Mouse (Mus musculus): ENCODE data around the gene Ficd. TPM values are rescaled to one million over a fixed set of nuclear protein-coding genes. Genes with fewer than 3 reads are reported as not detected.
A peak's percentile ranks its signal among the peaks of the same experiment; 100 is the strongest.

The Ficd gene
- polyA plus RNA-seq, 1 experiment from 2014 or later = 5.8 TPM

DNA sequence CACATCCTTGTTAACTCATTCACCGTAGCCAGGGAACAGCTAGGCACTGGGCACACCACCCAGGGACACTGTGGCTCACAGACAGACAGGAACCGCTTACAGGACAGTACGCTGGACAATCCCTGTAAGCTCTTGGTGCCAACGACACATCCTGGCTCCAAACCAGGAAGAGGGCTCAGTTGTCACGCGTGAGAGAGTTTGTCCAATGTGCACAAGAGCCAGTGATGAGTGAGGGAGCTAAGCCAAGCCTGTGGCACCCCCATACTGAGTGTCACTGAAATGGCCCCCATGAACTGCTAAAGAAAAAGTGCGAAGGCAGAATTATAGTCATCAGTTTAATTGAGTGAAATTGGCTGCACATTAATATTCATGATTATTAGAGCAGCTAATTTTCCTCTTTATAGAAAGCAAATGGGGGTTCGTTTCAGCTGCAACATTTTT lies 16.4 kb upstream of the Ficd start:
- WGBS = 53% methylated on average over 8 of the region's 8 CpGs
- no peaks in the 10 kb centered on the region for H3K9me3 ChIP-seq (replicated peaks)
- H3K4me2 ChIP-seq = no peak overlapping the region
- H3K4me1 ChIP-seq = peaks cover 44% of the 10 kb centered on the region
- no peak overlapping the region for H3K4me3 ChIP-seq
- no peak overlapping the region for H3K9ac ChIP-seq
- H3K36me3 ChIP-seq (ENCODE audit: poor library complexity, severe bottlenecking) = no peaks in the 10 kb centered on the region
- H3K27ac ChIP-seq = peak overlapping the region; percentile 94
- peak; percentile 52 for ATAC-seq
- H3K27me3 ChIP-seq = no peaks in the 10 kb centered on the region

- no peak overlapping the region for H3K4me3 ChIP-seq
- 89% methylated on average over 10 of the region's 10 CpGs for WGBS
- H3K27me3 ChIP-seq = no peaks in the 10 kb centered on the region
- H3K9ac ChIP-seq = no peak overlapping the region
- H3K27ac ChIP-seq = no peak overlapping the region
- H3K9me3 ChIP-seq (replicated peaks) = no peaks in the 10 kb centered on the region
- H3K4me2 ChIP-seq = no peak overlapping the region
- no peaks in the 10 kb centered on the region for H3K36me3 ChIP-seq (ENCODE audit: poor library complexity, severe bottlenecking)
- ATAC-seq = no peak
- peaks cover 23% of the 10 kb centered on the region for H3K4me1 ChIP-seq
These were observed 13.2 kb upstream of the Ficd start for GRCm38 (mm10) chr5:113722224-113723013.

GRCm38 (mm10) chr5:113723567-113724237 lies 11.9 kb upstream of the Ficd start:
- Histone ChIP-seq H3K4me2 (no peak overlapping the region), H3K4me3 (no peak overlapping the region), H3K36me3 (ENCODE audit: poor library complexity, severe bottlenecking) (no peaks in the 10 kb centered on the region), H3K9me3 (replicated peaks) (no peaks in the 10 kb centered on the region), H3K4me1 (peaks cover 12% of the 10 kb centered on the region), H3K27ac (peak overlapping the region; percentile 16; the same call in 1 of the 2 replicates), H3K27me3 (no peaks in the 10 kb centered on the region), H3K9ac (no peak overlapping the region)
- WGBS = 43% methylated on average over 8 of the region's 8 CpGs
- ATAC-seq = no peak

DNA sequence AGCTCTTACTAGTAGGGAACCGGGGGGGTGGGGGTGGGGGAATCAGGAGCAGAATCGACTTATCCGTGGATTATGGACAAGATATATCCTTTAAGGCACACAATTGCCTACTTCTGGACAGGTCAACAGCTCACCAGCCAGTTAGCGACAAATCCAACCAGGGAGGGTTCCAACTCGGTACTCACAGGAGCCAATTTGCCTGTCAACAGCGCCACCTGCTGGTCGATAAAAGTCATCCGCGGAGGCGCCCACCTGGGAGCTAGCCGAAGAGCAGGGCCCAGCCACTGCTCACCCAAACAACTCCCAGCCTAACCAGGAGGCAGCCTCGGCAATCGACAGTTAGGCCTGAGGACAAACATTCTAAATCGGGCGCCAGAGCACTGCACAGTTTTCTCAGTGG lies 11.2 kb upstream of the Ficd start, which contains the start of gene 1700069L16Rik:
TSS of gene 1700069L16Rik (minus strand) at position 327 of the 400 bp plus-strand sequence.
- H3K36me3 ChIP-seq (ENCODE audit: poor library complexity, severe bottlenecking) = no peaks in the 10 kb centered on the region
- peaks cover 5% of the 10 kb centered on the region for H3K4me1 ChIP-seq
- WGBS = 6% methylated on average over 15 of the region's 15 CpGs
- no peak within 1 kb of the TSS for H3K9ac ChIP-seq
- H3K9me3 ChIP-seq (replicated peaks) = no peaks in the 10 kb centered on the region
- H3K4me3 ChIP-seq = no peak within 1 kb of the TSS
- H3K27ac ChIP-seq = no peak within 1 kb of the TSS
- peak; percentile 83 for ATAC-seq
- H3K27me3 ChIP-seq = no peaks in the 10 kb centered on the region
- no peak within 1 kb of the TSS for H3K4me2 ChIP-seq

DNA sequence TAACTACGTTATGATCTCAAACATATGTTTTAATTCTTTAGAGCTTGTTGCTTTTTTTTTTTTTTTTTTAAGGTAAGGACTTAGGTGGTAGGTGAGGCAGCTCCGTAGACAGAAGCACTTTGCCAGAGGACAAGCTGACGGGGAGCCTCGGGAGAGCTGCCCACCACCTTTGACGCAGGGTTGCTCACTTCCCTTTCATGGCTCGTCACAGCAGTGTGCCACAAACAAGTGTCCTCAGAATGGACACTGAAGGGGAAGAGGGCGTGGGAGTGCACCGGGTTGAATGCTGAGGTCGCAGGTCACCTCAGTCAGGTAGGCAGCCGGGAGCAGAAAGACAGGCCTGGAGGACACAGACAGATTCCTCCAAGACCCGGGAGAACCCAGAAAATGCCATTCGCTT lies 10.2 kb upstream of the Ficd start:
- WGBS = 73% methylated on average over 12 of the region's 12 CpGs
- H3K27ac ChIP-seq = no peak overlapping the region
- H3K4me1 ChIP-seq = peaks cover 5% of the 10 kb centered on the region
- H3K4me2 ChIP-seq = no peak overlapping the region
- no peak overlapping the region for H3K4me3 ChIP-seq
- no peak overlapping the region for H3K9ac ChIP-seq
- no peaks in the 10 kb centered on the region for H3K27me3 ChIP-seq
- no peaks in the 10 kb centered on the region for H3K9me3 ChIP-seq (replicated peaks)
- no peak for ATAC-seq
- H3K36me3 ChIP-seq (ENCODE audit: poor library complexity, severe bottlenecking) = no peaks in the 10 kb centered on the region

DNA sequence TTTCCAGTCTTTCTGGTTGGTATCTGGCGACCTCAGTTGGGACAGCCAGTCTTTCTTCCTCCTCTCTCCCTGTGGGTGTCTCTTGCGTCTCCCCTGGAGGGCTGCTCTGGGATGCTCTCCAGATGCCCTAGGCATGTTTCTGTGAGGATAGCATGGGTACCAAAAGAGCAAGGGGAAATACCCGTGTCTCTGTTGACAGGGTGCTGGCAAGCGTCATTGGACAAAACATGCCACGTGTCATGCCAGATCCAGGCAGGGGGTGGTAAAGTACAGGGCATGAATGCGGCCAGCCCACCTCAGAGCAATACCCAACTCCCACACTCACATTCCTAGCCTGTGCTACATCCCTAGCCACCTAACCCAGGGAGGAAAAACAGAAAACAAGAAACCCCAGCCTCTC lies 9.0 kb upstream of the Ficd start:
- H3K27me3 ChIP-seq = no peaks in the 10 kb centered on the region
- no peaks in the 10 kb centered on the region for H3K36me3 ChIP-seq (ENCODE audit: poor library complexity, severe bottlenecking)
- no peak overlapping the region for H3K4me2 ChIP-seq
- ATAC-seq = no peak
- H3K9ac ChIP-seq = no peak overlapping the region
- H3K27ac ChIP-seq = no peak overlapping the region
- no peak overlapping the region for H3K4me3 ChIP-seq
- H3K9me3 ChIP-seq (replicated peaks) = no peaks in the 10 kb centered on the region
- 76% methylated on average over 6 of the region's 6 CpGs for WGBS
- H3K4me1 ChIP-seq = peaks cover 9% of the 10 kb centered on the region

- Histone ChIP-seq H3K36me3 (ENCODE audit: poor library complexity, severe bottlenecking) (no peaks in the 10 kb centered on the region), H3K4me3 (no peak overlapping the region), H3K4me2 (no peak overlapping the region), H3K4me1 (peaks cover 9% of the 10 kb centered on the region), H3K9me3 (replicated peaks) (no peaks in the 10 kb centered on the region), H3K27me3 (no peaks in the 10 kb centered on the region), H3K9ac (no peak overlapping the region), H3K27ac (no peak overlapping the region)
- ATAC-seq = no peak
- 65% methylated on average over 12 of the region's 12 CpGs for whole genome bisulfite sequencing
These were observed 8.4 kb upstream of the Ficd start for GRCm38 (mm10) chr5:113727238-113727637.

DNA sequence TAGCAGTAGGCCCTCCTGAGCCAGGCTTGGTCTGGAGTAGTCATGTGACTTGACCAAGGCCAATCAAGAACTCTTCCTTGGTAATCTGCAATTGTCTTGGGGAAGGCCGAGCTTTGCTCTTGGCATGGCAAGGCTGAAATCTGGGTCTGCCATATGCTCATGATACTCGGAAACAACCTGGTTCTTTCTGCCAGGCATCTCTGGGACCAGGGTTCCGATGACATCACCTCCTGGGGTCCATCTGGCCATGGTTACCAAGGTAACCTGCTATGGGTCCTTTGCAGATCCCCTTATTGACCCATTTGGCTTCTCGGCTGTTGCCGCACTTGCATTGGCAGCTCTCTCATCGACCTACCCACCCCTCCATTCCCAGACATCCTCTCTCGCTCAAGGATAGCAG lies 7.6 kb upstream of the Ficd start:
- 84% methylated on average over 7 of the region's 7 CpGs for WGBS
- Histone ChIP-seq H3K4me2 (no peak overlapping the region), H3K9ac (no peak overlapping the region), H3K9me3 (replicated peaks) (no peaks in the 10 kb centered on the region), H3K4me3 (no peak overlapping the region), H3K27me3 (no peaks in the 10 kb centered on the region), H3K36me3 (ENCODE audit: poor library complexity, severe bottlenecking) (no peaks in the 10 kb centered on the region), H3K4me1 (peaks cover 9% of the 10 kb centered on the region), H3K27ac (no peak overlapping the region)
- ATAC-seq = no peak

GRCm38 (mm10) chr5:113728691-113729090 lies 6.9 kb upstream of the Ficd start:
- no peaks in the 10 kb centered on the region for H3K27me3 ChIP-seq
- H3K36me3 ChIP-seq (ENCODE audit: poor library complexity, severe bottlenecking) = no peaks in the 10 kb centered on the region
- ATAC-seq = no peak
- no peak overlapping the region for H3K9ac ChIP-seq
- H3K4me2 ChIP-seq = no peak overlapping the region
- no peak overlapping the region for H3K27ac ChIP-seq
- H3K4me3 ChIP-seq = no peak overlapping the region
- no peaks in the 10 kb centered on the region for H3K9me3 ChIP-seq (replicated peaks)
- peaks cover 9% of the 10 kb centered on the region for H3K4me1 ChIP-seq
- 87% methylated on average over 7 of the region's 7 CpGs for WGBS

DNA sequence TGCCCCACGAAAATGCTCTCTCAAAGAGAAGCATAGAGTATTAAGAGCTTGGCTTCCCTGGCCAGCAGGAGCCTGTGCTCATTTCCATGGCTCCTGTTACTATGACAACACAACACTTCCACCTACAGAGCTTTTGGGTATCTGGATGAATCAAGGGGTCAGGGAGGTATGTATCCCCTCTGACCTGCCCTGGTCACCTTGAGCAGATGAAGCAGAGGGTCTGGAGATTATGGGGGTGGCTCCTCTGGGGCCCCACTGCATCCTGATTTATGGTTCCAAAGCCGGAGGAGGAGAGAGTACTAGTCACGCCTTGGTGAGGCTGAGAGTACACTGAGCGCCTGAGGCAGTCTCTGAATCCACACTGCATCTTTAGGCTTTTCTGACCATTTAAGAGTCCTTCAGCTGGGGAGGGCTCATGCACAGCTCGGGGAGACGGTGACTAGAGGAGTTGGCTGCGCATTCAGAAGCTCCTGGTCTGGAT lies 4.9 kb upstream of the Ficd start:
- no peaks in the 10 kb centered on the region for H3K9me3 ChIP-seq (replicated peaks)
- no peak overlapping the region for H3K27ac ChIP-seq
- no peak for ATAC-seq
- H3K9ac ChIP-seq = no peak overlapping the region
- no peak overlapping the region for H3K4me3 ChIP-seq
- H3K27me3 ChIP-seq = no peaks in the 10 kb centered on the region
- H3K4me1 ChIP-seq = peaks cover 14% of the 10 kb centered on the region
- H3K36me3 ChIP-seq (ENCODE audit: poor library complexity, severe bottlenecking) = no peaks in the 10 kb centered on the region
- WGBS = 63% methylated on average over 7 of the region's 7 CpGs
- no peak overlapping the region for H3K4me2 ChIP-seq

- Histone ChIP-seq H3K27me3 (no peaks in the 10 kb centered on the region), H3K27ac (no peak overlapping the region), H3K36me3 (ENCODE audit: poor library complexity, severe bottlenecking) (no peaks in the 10 kb centered on the region), H3K4me1 (peaks cover 15% of the 10 kb centered on the region), H3K9ac (no peak overlapping the region), H3K4me3 (no peak overlapping the region), H3K4me2 (no peak overlapping the region), H3K9me3 (replicated peaks) (no peaks in the 10 kb centered on the region)
- no peak for ATAC-seq
- 93% methylated on average over 7 of the region's 7 CpGs for WGBS
These were observed 4.4 kb upstream of the Ficd start for GRCm38 (mm10) chr5:113731174-113731573.

GRCm38 (mm10) chr5:113732182-113732581 lies 3.4 kb upstream of the Ficd start:
- H3K4me1 ChIP-seq = peaks cover 25% of the 10 kb centered on the region
- no peaks in the 10 kb centered on the region for H3K36me3 ChIP-seq (ENCODE audit: poor library complexity, severe bottlenecking)
- H3K27ac ChIP-seq = no peak overlapping the region
- no peak overlapping the region for H3K4me2 ChIP-seq
- no peak for ATAC-seq
- no peak overlapping the region for H3K9ac ChIP-seq
- WGBS = 27% methylated on average over 6 of the region's 6 CpGs
- no peaks in the 10 kb centered on the region for H3K9me3 ChIP-seq (replicated peaks)
- no peaks in the 10 kb centered on the region for H3K27me3 ChIP-seq
- no peak overlapping the region for H3K4me3 ChIP-seq
